Mouse (Mus musculus): ENCODE measurements around the gene Cd1d1. TPM values are rescaled to one million over a fixed set of nuclear protein-coding genes. Genes with fewer than 3 reads are reported as not detected.

The Cd1d1 gene
- total RNA-seq (2023), result 10 to 100 TPM; 30.9 to 34.3 TPM

DNA sequence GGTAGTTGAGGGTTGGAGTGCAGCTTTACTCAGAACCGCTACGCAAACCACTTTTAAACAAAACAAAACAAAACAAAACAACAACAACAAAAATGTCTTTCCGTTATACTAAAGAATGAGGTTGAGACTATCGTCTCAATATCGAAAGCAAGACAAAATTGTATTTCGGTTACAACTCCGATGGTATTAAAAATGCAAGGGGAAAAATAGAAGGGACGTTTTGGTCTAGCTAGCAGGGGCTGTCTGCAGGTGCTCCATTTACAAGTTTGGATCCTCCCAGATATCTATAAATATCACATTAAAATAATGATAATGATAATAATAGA lies at the start of gene Cd1d1:
Gene Cd1d1 (minus strand): TSS at position 27 of the 326 bp plus-strand sequence.

Other genes starting within 250 kb of the Cd1d1 start
- gene Dclk2, start 78.6 kb downstream of the Cd1d1 start, total RNA-seq (2023), result 10 to 100 TPM; 10.1 to 11.2 TPM
- under 1 TPM; 0.15 to 0.93 TPM for gene Kirrel, start 175.3 kb upstream of the Cd1d1 start, total RNA-seq (2023)